Mouse (Mus musculus) cortical plate, adult 2 months (tissue): ENCODE results near the gene Tmem88. TPM values are rescaled to one million over a fixed set of nuclear protein-coding genes. Genes with fewer than 3 reads are reported as not detected.
A peak's percentile ranks its signal among the peaks of the same experiment; 100 is the strongest.

Experiments used
- H3K27ac ChIP-seq: fragments of 200-500 bp; 2 replicates; pipeline ENCODE4 v1.5.1; 2012; ENCODE audit warnings: low read length, control low read depth, inconsistent platforms; ENCODE audit not compliant: insufficient read depth
- H3K4me1 ChIP-seq: fragments of 200-500 bp; 2 replicates; pipeline ENCODE4 v1.6.1; 2011; ENCODE audit warnings: low read length; ENCODE audit not compliant: control insufficient read depth, insufficient read depth
- H3K4me3 ChIP-seq: fragments of 200-500 bp; 2 replicates; pipeline ENCODE4 v1.5.1; 2011; ENCODE audit warnings: mild to moderate bottlenecking, low read length, control low read depth; ENCODE audit not compliant: insufficient read depth
- CTCF ChIP-seq: fragments of 200-500 bp; IDR thresholded peaks from 2 replicates; pipeline ENCODE4 v1.5.1; 2011; ENCODE audit warnings: mild to moderate bottlenecking, control low read depth, low read length; ENCODE audit not compliant: insufficient read depth; ENCODE audit errors: extremely low read depth
- POLR2A ChIP-seq: fragments of 200-500 bp; IDR thresholded peaks from 2 replicates; pipeline ENCODE4 v1.6.1; 2011; ENCODE audit warnings: mild to moderate bottlenecking, low read length, control low read depth; ENCODE audit not compliant: insufficient read depth; ENCODE audit errors: extremely low read depth
- polyA plus RNA-seq: library from polyadenylated mRNA; depleted of rRNA; stranded (reverse); fragments of >200 nt; gene quantifications from 2 replicates; pipeline ENCODE4 v1.2.3, GENCODE M21; 2012

Tmem88 gene
- polyA plus RNA-seq, 1 experiment: 6.8 TPM

GRCm38 (mm10) chr11:69426246-69426645 is 28.2 kb upstream of the Tmem88 start:
- Histone ChIP-seq H3K4me3 (no peak overlapping the region), H3K27ac (no peak overlapping the region), H3K4me1 (no peaks in the 10 kb centered on the region)
- TF ChIP-seq CTCF (no peak), POLR2A (no peak)

- Histone ChIP-seq H3K4me1 (no peaks in the 10 kb centered on the region), H3K27ac (no peak overlapping the region), H3K4me3 (no peak overlapping the region)
- TF ChIP-seq POLR2A (no peak), CTCF (no peak)
These were observed 25.9 kb upstream of the Tmem88 start for GRCm38 (mm10) chr11:69423885-69424284.

GRCm38 (mm10) chr11:69422842-69423241 is 24.8 kb upstream of the Tmem88 start:
- no peaks in the 10 kb centered on the region for H3K4me1 ChIP-seq
- TF ChIP-seq CTCF (no peak), POLR2A (no peak)
- H3K4me3 ChIP-seq: no peak overlapping the region
- no peak overlapping the region for H3K27ac ChIP-seq

GRCm38 (mm10) chr11:69421131-69421977 is 23.3 kb upstream of the Tmem88 start:
- TF ChIP-seq CTCF: no peak
- no peak for TF ChIP-seq POLR2A
- Histone ChIP-seq H3K27ac (no peak overlapping the region), H3K4me3 (no peak overlapping the region), H3K4me1 (no peaks in the 10 kb centered on the region)

GRCm38 (mm10) chr11:69420554-69421000 is 22.5 kb upstream of the Tmem88 start:
- no peak overlapping the region for H3K27ac ChIP-seq
- 0 out of 2 replicates have a peak overlapping the region, but pooled peaks have one; percentile 4 for H3K4me3 ChIP-seq
- no peaks in the 10 kb centered on the region for H3K4me1 ChIP-seq
- TF ChIP-seq CTCF (no peak), POLR2A (no peak)

GRCm38 (mm10) chr11:69419813-69420553 is 21.9 kb upstream of the Tmem88 start:
- H3K27ac ChIP-seq: no peak overlapping the region
- peak overlapping the region; percentile 42 for H3K4me3 ChIP-seq
- TF ChIP-seq CTCF (no peak), POLR2A (no peak)
- no peaks in the 10 kb centered on the region for H3K4me1 ChIP-seq

- 0 out of 2 replicates have a peak overlapping the region, but pooled peaks have one; percentile 3 for H3K27ac ChIP-seq
- peak overlapping the region; percentile 42; the same call in 1 of the 2 replicates for H3K4me3 ChIP-seq
- no peaks in the 10 kb centered on the region for H3K4me1 ChIP-seq
- TF ChIP-seq POLR2A (no peak), CTCF (no peak)
These were observed 21.4 kb upstream of the Tmem88 start for GRCm38 (mm10) chr11:69419443-69419812.

GRCm38 (mm10) chr11:69418481-69419442 is 20.7 kb upstream of the Tmem88 start:
- peak overlapping the region; percentile 42 for H3K4me3 ChIP-seq
- TF ChIP-seq CTCF (no peak), POLR2A (peak; percentile 49)
- peak overlapping the region; percentile 94 for H3K27ac ChIP-seq
- 0 out of 2 replicates have a peak, but pooled peaks cover 2% of the 10 kb centered on the region for H3K4me1 ChIP-seq
